Mouse (Mus musculus) forebrain, embryonic 12.5 days (tissue): ENCODE data around the gene Gm49396. TPM values are rescaled to one million over a fixed set of nuclear protein-coding genes. Genes with fewer than 3 reads are reported as not detected.
A peak's percentile ranks its signal among the peaks of the same experiment; 100 is the strongest.

Source experiments
- ATAC-seq: fragments of 200-750 bp; cut with Nextera tagmentation; 2 replicates; pipeline ENCODE4 v1.8.0; 2017; ENCODE audit warnings: moderate TSS enrichment; ENCODE audit not compliant: low FRiP score
- H3K27ac ChIP-seq: fragments of 300-500 bp; sonication (generic); 2 replicates; pipeline ENCODE4 v1.5.1; 2016; ENCODE audit warnings: mild to moderate bottlenecking
- H3K27me3 ChIP-seq: fragments of 300-500 bp; sonication (generic); 2 replicates; pipeline ENCODE4 v1.6.1; 2016; ENCODE audit warnings: mild to moderate bottlenecking
- H3K36me3 ChIP-seq: fragments of 300-500 bp; sonication (generic); replicated peaks from 2 replicates; pipeline ENCODE4 v1.6.1; 2016; ENCODE audit warnings: mild to moderate bottlenecking
- H3K4me1 ChIP-seq: fragments of 300-500 bp; sonication (generic); 2 replicates; pipeline ENCODE4 v1.6.1; 2016
- H3K4me2 ChIP-seq: fragments of 300-500 bp; sonication (generic); 2 replicates; pipeline ENCODE4 v1.6.1; 2016; ENCODE audit warnings: mild to moderate bottlenecking, moderate library complexity
- H3K4me3 ChIP-seq: fragments of 300-500 bp; sonication (generic); replicated peaks from 2 replicates; pipeline ENCODE4 v1.5.1; 2016; ENCODE audit warnings: mild to moderate bottlenecking
- H3K9ac ChIP-seq: fragments of 300-500 bp; sonication (generic); 2 replicates; pipeline ENCODE4 v1.6.1; 2016; ENCODE audit warnings: mild to moderate bottlenecking
- H3K9me3 ChIP-seq: fragments of 300-500 bp; sonication (generic); 2 replicates; pipeline ENCODE4 v1.6.1; 2016
- WGBS: fragments of 180-500 bp; shearing (Covaris S2); methylation state at CpG from one replicate; pipeline ENCODE4 v1.1.7; 2016; 5-methylcytosine and 5-hydroxymethylcytosine counted together
- microRNA-seq: library from miRNA; unstranded; fragments of <30 nt; microRNA quantifications from one replicate; pipeline ENCODE4, GENCODE M21; 2017
- polyA plus RNA-seq: library from polyadenylated mRNA; unstranded; fragments of >200 nt; fragmentation: Nextera tagmentation; extraction: Ambion mirVana; gene quantifications from 2 replicates; pipeline ENCODE4 v1.2.1, GENCODE M21; 2016

Gm49396 gene
- polyA plus RNA-seq, 1 experiment from 2014 or later = 24.0 TPM

- H3K27me3 ChIP-seq = no peaks in the 10 kb centered on the region
- no peaks in the 10 kb centered on the region for H3K36me3 ChIP-seq
- no peak for ATAC-seq
- H3K27ac ChIP-seq = no peak overlapping the region
- no peak overlapping the region for H3K4me3 ChIP-seq
- 33% methylated on average over 8 of the region's 8 CpGs for WGBS
- no peaks in the 10 kb centered on the region for H3K4me1 ChIP-seq
- no peak overlapping the region for H3K9ac ChIP-seq
- no peak overlapping the region for H3K4me2 ChIP-seq
- H3K9me3 ChIP-seq = no peaks in the 10 kb centered on the region
Measured at GRCm38 (mm10) chr7:30607706-30608309, 44.7 kb downstream of the Gm49396 start.

GRCm38 (mm10) chr7:30608476-30608875 is 45.3 kb downstream of the Gm49396 start:
- 43% methylated on average over 16 of the region's 16 CpGs for WGBS
- H3K4me3 ChIP-seq = no peak overlapping the region
- no peak for ATAC-seq

GRCm38 (mm10) chr7:30610043-30610442 is 46.9 kb downstream of the Gm49396 start:
- no peak for ATAC-seq
- H3K27ac ChIP-seq = no peak overlapping the region
- H3K9ac ChIP-seq = no peak overlapping the region
- WGBS = 60% methylated on average over 7 of the region's 7 CpGs
- no peak overlapping the region for H3K4me2 ChIP-seq
- H3K36me3 ChIP-seq = peaks cover 2% of the 10 kb centered on the region; the same call in 1 of the 2 replicates
- no peaks in the 10 kb centered on the region for H3K9me3 ChIP-seq
- no peak overlapping the region for H3K4me3 ChIP-seq
- no peaks in the 10 kb centered on the region for H3K27me3 ChIP-seq
- H3K4me1 ChIP-seq = no peaks in the 10 kb centered on the region

More at GRCm38 (mm10) chr7:30608476-30608875, 45.3 kb downstream of the Gm49396 start:
- Histone ChIP-seq H3K4me2 (no peak overlapping the region), H3K27ac (no peak overlapping the region), H3K9ac (no peak overlapping the region), H3K9me3 (no peaks in the 10 kb centered on the region), H3K4me1 (no peaks in the 10 kb centered on the region), H3K27me3 (no peaks in the 10 kb centered on the region), H3K36me3 (no peaks in the 10 kb centered on the region)

GRCm38 (mm10) chr7:30612654-30613402 is 49.7 kb downstream of the Gm49396 start, which contains the start of gene Upk1a:
TSS of gene Upk1a (minus strand) at chr7:30612847.
- Histone ChIP-seq H3K4me2 (no peak within 1 kb of the TSS), H3K9me3 (no peaks in the 10 kb centered on the region), H3K27me3 (no peaks in the 10 kb centered on the region), H3K4me3 (no peak within 1 kb of the TSS), H3K9ac (no peak within 1 kb of the TSS), H3K36me3 (peaks cover 28% of the 10 kb centered on the region), H3K27ac (no peak within 1 kb of the TSS), H3K4me1 (no peaks in the 10 kb centered on the region)
- 84% methylated on average over 8 of the region's 8 CpGs for WGBS
- ATAC-seq = no peak

- H3K36me3 ChIP-seq = peaks cover 36% of the 10 kb centered on the region
- H3K9me3 ChIP-seq = no peaks in the 10 kb centered on the region
- no peak overlapping the region for H3K4me2 ChIP-seq
- ATAC-seq = peak; percentile 58; the same call in 1 of the 2 replicates
- 23% methylated on average over 14 of the region's 14 CpGs for WGBS
- no peaks in the 10 kb centered on the region for H3K4me1 ChIP-seq
- no peak overlapping the region for H3K9ac ChIP-seq
- no peak overlapping the region for H3K4me3 ChIP-seq
- no peak overlapping the region for H3K27ac ChIP-seq
- no peaks in the 10 kb centered on the region for H3K27me3 ChIP-seq
Measured at GRCm38 (mm10) chr7:30613529-30614112, 50.5 kb downstream of the Gm49396 start.

- no peaks in the 10 kb centered on the region for H3K27me3 ChIP-seq
- no peak overlapping the region for H3K4me2 ChIP-seq
- no peak overlapping the region for H3K9ac ChIP-seq
- no peaks in the 10 kb centered on the region for H3K9me3 ChIP-seq
- peaks cover 44% of the 10 kb centered on the region for H3K36me3 ChIP-seq
- WGBS = 85% methylated on average over 2 of the region's 2 CpGs
- no peak overlapping the region for H3K27ac ChIP-seq
- no peak overlapping the region for H3K4me3 ChIP-seq
- no peak for ATAC-seq
- no peaks in the 10 kb centered on the region for H3K4me1 ChIP-seq
Measured at GRCm38 (mm10) chr7:30614454-30614853, 51.3 kb downstream of the Gm49396 start.

GRCm38 (mm10) chr7:30615049-30615760 is 52.1 kb downstream of the Gm49396 start:
- no peak overlapping the region for H3K4me2 ChIP-seq
- no peak for ATAC-seq
- no peaks in the 10 kb centered on the region for H3K27me3 ChIP-seq
- WGBS = 60% methylated on average over 5 of the region's 5 CpGs
- H3K9me3 ChIP-seq = no peaks in the 10 kb centered on the region
- no peaks in the 10 kb centered on the region for H3K4me1 ChIP-seq
- H3K36me3 ChIP-seq = peaks cover 48% of the 10 kb centered on the region
- H3K9ac ChIP-seq = no peak overlapping the region
- no peak overlapping the region for H3K27ac ChIP-seq
- H3K4me3 ChIP-seq = no peak overlapping the region

Small RNA genes lying within 50 kb of the gene (microRNA-seq; reads per million reads assigned to microRNA genes)
- gene Gm38670 (3.2 reads per million, percentile 8 among the genes with 10 or more reads in this experiment), gene Mir3569 (not detected)

Other genes starting within 250 kb of the Gm49396 start
- 21.8 and 23.5 TPM in 2 replicates for gene Syne4, start 248.5 kb upstream of the Gm49396 start, polyA plus RNA-seq
- gene E130208F15Rik, start 241.6 kb upstream of the Gm49396 start, polyA plus RNA-seq = 2.0 TPM in 1 of 2 replicates, not detected in the other
- gene Sdhaf1, start 239.4 kb upstream of the Gm49396 start, polyA plus RNA-seq = 22.0 and 23.8 TPM in 2 replicates
- 7.3 and 8.1 TPM in 2 replicates for gene Lrfn3, start 200.6 kb upstream of the Gm49396 start, polyA plus RNA-seq
- 11.3 and 11.7 TPM in 2 replicates for gene Tyrobp, start 149.6 kb upstream of the Gm49396 start, polyA plus RNA-seq
- not detected in 2 replicates for gene Hcst, start 143.5 kb upstream of the Gm49396 start, polyA plus RNA-seq
- 0.97 and 1.4 TPM in 2 replicates for gene Nfkbid, start 141.6 kb upstream of the Gm49396 start, polyA plus RNA-seq
- gene Aplp1, start 117.8 kb upstream of the Gm49396 start, polyA plus RNA-seq = 214 and 237 TPM in 2 replicates
- gene Kirrel2, start 105.7 kb upstream of the Gm49396 start, polyA plus RNA-seq = 1.1 and 1.6 TPM in 2 replicates
- 0.09 and 0.35 TPM in 2 replicates for gene Nphs1, start 105.0 kb upstream of the Gm49396 start, polyA plus RNA-seq
- gene Prodh2, start 69.7 kb upstream of the Gm49396 start, polyA plus RNA-seq = not detected in 2 replicates
- gene Arhgap33, start 28.3 kb upstream of the Gm49396 start, polyA plus RNA-seq = 89.4 and 98.9 TPM in 2 replicates
- gene Hspb6, start 11.2 kb upstream of the Gm49396 start, polyA plus RNA-seq = 7.9 and 8.4 TPM in 2 replicates
- 16.1 and 18.6 TPM in 2 replicates for gene Proser3, start 11.0 kb upstream of the Gm49396 start, polyA plus RNA-seq
- 51.7 and 63.1 TPM in 2 replicates for gene Lin37, start 3.5 kb upstream of the Gm49396 start, polyA plus RNA-seq
- 88.1 and 95.7 TPM in 2 replicates for gene U2af1l4, start within 50 bp of the Gm49396 start, polyA plus RNA-seq
- gene Psenen, start 283 bp downstream of the Gm49396 start, polyA plus RNA-seq = 142 and 145 TPM in 2 replicates
- gene Igflr1, start 2.1 kb downstream of the Gm49396 start, polyA plus RNA-seq = 3.4 and 5.6 TPM in 2 replicates
- gene Kmt2b, start 25.4 kb downstream of the Gm49396 start, polyA plus RNA-seq = 13.0 TPM in 2 replicates
- 0.32 and 0.46 TPM in 2 replicates for gene Zbtb32, start 35.6 kb downstream of the Gm49396 start, polyA plus RNA-seq
- 0.23 and 0.61 TPM in 2 replicates for gene Upk1a, start 49.5 kb downstream of the Gm49396 start, polyA plus RNA-seq
- gene Cox6b1, start 62.8 kb downstream of the Gm49396 start, polyA plus RNA-seq = 814 and 871 TPM in 2 replicates
- gene Etv2, start 72.5 kb downstream of the Gm49396 start, polyA plus RNA-seq = not detected in 2 replicates
- gene Rbm42, start 87.0 kb downstream of the Gm49396 start, polyA plus RNA-seq = 144 and 150 TPM in 2 replicates
- gene Haus5, start 101.7 kb downstream of the Gm49396 start, polyA plus RNA-seq = 63.7 and 64.5 TPM in 2 replicates
- gene Pmis2, start 108.3 kb downstream of the Gm49396 start, polyA plus RNA-seq = not detected in 2 replicates
- gene 2200002J24Rik, start 135.6 kb downstream of the Gm49396 start, polyA plus RNA-seq = 0.33 TPM in 1 of 2 replicates, not detected in the other
- gene Atp4a, start 148.9 kb downstream of the Gm49396 start, polyA plus RNA-seq = 1.6 and 1.8 TPM in 2 replicates
- gene Tmem147, start 166.2 kb downstream of the Gm49396 start, polyA plus RNA-seq = 135 and 144 TPM in 2 replicates
- gene Gapdhs, start 180.3 kb downstream of the Gm49396 start, polyA plus RNA-seq = 0.49 and 0.69 TPM in 2 replicates
- 1.5 and 2.0 TPM in 2 replicates for gene Sbsn, start 188.1 kb downstream of the Gm49396 start, polyA plus RNA-seq
- gene Dmkn, start 200.4 kb downstream of the Gm49396 start, polyA plus RNA-seq = not detected in 2 replicates
- not detected in 2 replicates for gene Krtdap, start 224.6 kb downstream of the Gm49396 start, polyA plus RNA-seq